Mouse (Mus musculus): ENCODE measurements around the gene Rnf144a.

DNA sequence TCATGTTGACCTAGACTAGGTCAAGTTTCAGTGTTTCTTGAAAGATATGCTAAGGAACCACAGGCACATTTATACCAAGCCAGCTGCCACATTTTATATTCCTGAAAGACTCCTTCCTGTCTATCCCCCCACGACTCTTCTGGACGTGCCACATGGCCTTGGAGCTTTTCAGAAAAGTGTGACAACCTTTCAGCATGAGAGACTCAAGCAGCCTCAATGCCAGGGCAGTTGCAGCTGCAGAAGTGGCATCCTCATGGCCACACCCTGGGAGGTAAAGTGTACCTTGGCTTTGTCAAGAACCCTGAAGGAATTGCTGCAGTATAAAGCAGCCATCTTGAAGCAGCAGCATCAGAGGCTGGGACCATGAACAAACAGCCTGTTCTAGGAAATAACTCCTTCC lies 29.5 kb upstream of the Rnf144a start:
- TF ChIP-seq CTCF (IDR thresholded peaks at IDR 0.05; ENCODE audit: low read depth), result peak; percentile 1; the same call in 1 of the 2 replicates
- TF ChIP-seq EP300 (IDR thresholded peaks at IDR 0.05; ENCODE audit: low read depth), result no peak
